Mouse (Mus musculus): Measurements from ENCODE around the gene Gtf3c3. TPM values are rescaled to one million over a fixed set of nuclear protein-coding genes. Genes with fewer than 3 reads are reported as not detected.

The Gtf3c3 gene
- total RNA-seq, 2 experiments from 2014 or later, result 13.4 to 16.2 TPM

Other genes with a start within 250 kb of the Gtf3c3 start
- 10 to 100 TPM; 10.2 to 10.3 TPM for gene Hecw2, start 243.8 kb downstream of the Gtf3c3 start, total RNA-seq (2021)
- not detected for gene Ccdc150, start 188.3 kb downstream of the Gtf3c3 start, total RNA-seq (2021)
- gene Pgap1, start 118.7 kb upstream of the Gtf3c3 start, total RNA-seq (2021), result 1 to 10 TPM; 3.5 to 6.3 TPM